9 mouse cellular contexts compared by ENCODE assay signal in the genomic region with DNA sequence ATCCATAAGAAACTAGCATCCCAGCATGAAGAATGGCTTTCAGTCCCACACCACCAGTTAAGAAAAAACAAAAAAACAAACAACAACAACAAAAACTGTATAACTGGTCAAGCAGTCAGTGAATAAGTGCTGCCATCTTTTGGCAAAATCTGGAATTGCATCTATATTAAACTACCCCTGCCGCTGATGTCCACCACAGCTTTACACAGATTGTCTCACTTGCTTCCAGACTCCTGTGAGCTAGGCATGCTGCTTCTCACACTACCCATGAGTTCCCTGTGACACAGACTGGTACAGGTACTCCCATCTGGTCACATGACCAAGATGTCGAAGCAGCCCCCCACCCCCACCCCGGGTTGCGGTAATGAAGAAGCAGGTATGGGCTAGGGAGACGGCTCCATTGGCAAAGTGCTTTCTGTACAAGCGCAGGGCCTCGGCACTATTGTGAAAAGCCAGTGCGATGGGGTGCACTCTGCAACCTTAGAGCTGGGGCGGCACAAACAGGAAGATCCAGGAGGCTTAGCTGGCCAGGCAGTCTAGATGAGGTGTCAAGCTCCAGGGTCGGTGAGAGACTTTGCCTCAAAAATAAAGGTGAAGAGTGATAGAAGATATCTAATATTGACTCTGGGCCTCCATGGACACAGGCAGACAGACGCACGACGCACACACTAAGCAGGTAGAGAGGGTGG. TPM values are rescaled to one million over a fixed set of nuclear protein-coding genes. Genes with fewer than 3 reads are reported as not detected.
DNase-seq lines count a peak whose midpoint lies in the region; ATAC-seq and TF ChIP-seq lines count a peak whose summit lies in the region.
"Had no signal": no experiment of that assay in that cellular context is flagged by ENCODE, and none has a peak within 500 bp of the region (broad histone marks: within the 10 kb centered on the region; RNA-seq: fewer than 3 reads in every experiment).

No protein-coding gene starts in this region.

- no peaks in the 10 kb centered on the region for H3K9me3 ChIP-seq in liver, embryonic 11.5 days (ENCODE audit: control insufficient read depth, low read length)
- no peaks in the 10 kb centered on the region for H3K9me3 ChIP-seq in liver, embryonic 12.5 days (replicated peaks)
- H3K9me3 ChIP-seq in liver, embryonic 14.5 days (ENCODE audit: control insufficient read depth, low read length): no peaks in the 10 kb centered on the region
- H3K9me3 ChIP-seq: G1E had no signal

- no peak overlapping the region for H3K27ac ChIP-seq in cerebellum, adult 2 months (ENCODE audit: insufficient read depth, low read length)
- H3K27ac ChIP-seq in liver, embryonic 11.5 days (ENCODE audit: low read depth, low read length): no peak overlapping the region
- H3K27ac ChIP-seq in liver, embryonic 12.5 days: no peak overlapping the region
- H3K27ac ChIP-seq in liver, embryonic 14.5 days: no peak overlapping the region

- TF ChIP-seq CTCF in cerebellum, adult 2 months (IDR thresholded peaks at IDR 0.05; ENCODE audit: borderline replicate concordance, insufficient read depth, low read depth, low read length): peak; percentile 53; the same call in 1 of the 2 replicates
- peak; percentile 64 for TF ChIP-seq CTCF in liver, embryonic 14.5 days (IDR thresholded peaks at IDR 0.05; ENCODE audit: low read depth)

- TF ChIP-seq EP300 in liver, embryonic 14.5 days (IDR thresholded peaks at IDR 0.05; ENCODE audit: low read depth): no peak

- 76% methylated on average over 13 of the region's 13 CpGs for WGBS in cerebellum, adult 2 months
- 66% methylated on average over 13 of the region's 13 CpGs for WGBS in liver, embryonic 11.5 days
- 58% methylated on average over 13 of the region's 13 CpGs for WGBS in liver, embryonic 12.5 days (ENCODE audit: insufficient replicate concordance)
- 60% methylated on average over 13 of the region's 13 CpGs for WGBS in liver, embryonic 14.5 days (ENCODE audit: insufficient replicate concordance)

- H3K4me1 ChIP-seq in cerebellum, adult 2 months (ENCODE audit: control insufficient read depth, insufficient read depth, low read length): peaks cover 15% of the 10 kb centered on the region
- no peaks in the 10 kb centered on the region; the same call in 1 of the 2 replicates for H3K4me1 ChIP-seq in liver, embryonic 11.5 days (replicated peaks; ENCODE audit: control insufficient read depth, insufficient read depth, low read length)
- peaks cover 4% of the 10 kb centered on the region; the same call in 1 of the 2 replicates for H3K4me1 ChIP-seq in liver, embryonic 12.5 days
- no peaks in the 10 kb centered on the region for H3K4me1 ChIP-seq in liver, embryonic 14.5 days (replicated peaks; ENCODE audit: control insufficient read depth in 2 of 2, insufficient read depth in 2 of 2, low read length in 1 of 2)

- H3K9ac ChIP-seq in liver, embryonic 11.5 days (ENCODE audit: low read depth, low read length): no peak overlapping the region
- H3K9ac ChIP-seq in liver, embryonic 12.5 days: no peak overlapping the region
- no peak overlapping the region for H3K9ac ChIP-seq in liver, embryonic 14.5 days (replicated peaks)

- H3K4me2 ChIP-seq in liver, embryonic 11.5 days: no peak overlapping the region
- H3K4me2 ChIP-seq in liver, embryonic 12.5 days: no peak overlapping the region
- no peak overlapping the region for H3K4me2 ChIP-seq in liver, embryonic 14.5 days (ENCODE audit: low read depth)

- no peak overlapping the region for H3K4me3 ChIP-seq in cerebellum, adult 2 months (replicated peaks; ENCODE audit: insufficient read depth, low read depth, low read length)
- H3K4me3 ChIP-seq in liver, embryonic 11.5 days (ENCODE audit: low read depth, low read length): no peak overlapping the region
- no peak overlapping the region for H3K4me3 ChIP-seq in liver, embryonic 12.5 days
- H3K4me3 ChIP-seq in liver, embryonic 14.5 days (ENCODE audit: insufficient read depth in 1 of 2, low read depth in 2 of 2, low read length in 2 of 2): no peak overlapping the region

- H3K27me3 ChIP-seq in cerebellum, adult 2 months (ENCODE audit: control insufficient read depth, insufficient read depth, low read length): no peaks in the 10 kb centered on the region
- peaks cover 6% of the 10 kb centered on the region; the same call in 1 of the 2 replicates for H3K27me3 ChIP-seq in liver, embryonic 11.5 days (replicated peaks; ENCODE audit: control insufficient read depth, insufficient read depth, low read length)
- H3K27me3 ChIP-seq in liver, embryonic 12.5 days (replicated peaks): peaks cover 38% of the 10 kb centered on the region
- no peaks in the 10 kb centered on the region for H3K27me3 ChIP-seq in liver, embryonic 14.5 days (ENCODE audit: control insufficient read depth, insufficient read depth, low read length)

- H3K36me3 ChIP-seq in liver, embryonic 11.5 days (ENCODE audit: control insufficient read depth, insufficient read depth, low read length): no peaks in the 10 kb centered on the region
- no peaks in the 10 kb centered on the region for H3K36me3 ChIP-seq in liver, embryonic 12.5 days
- H3K36me3 ChIP-seq in liver, embryonic 14.5 days (replicated peaks; ENCODE audit: control insufficient read depth, insufficient read depth, low read depth): no peaks in the 10 kb centered on the region
- H3K36me3 ChIP-seq: G1E had no signal

- TF ChIP-seq POLR2A in cerebellum, adult 2 months (IDR thresholded peaks at IDR 0.05; ENCODE audit: borderline replicate concordance, insufficient read depth, low read length): no peak

- peak; percentile 29 to 44 for DNase-seq in cerebellum, adult 2 months
- no peak for DNase-seq in cerebellum, adult 18-20 months
- no peak for DNase-seq in liver, embryonic 11.5 days (ENCODE audit: low spot score)
- no peak for DNase-seq in liver, embryonic 14.5 days (ENCODE audit: low read depth in 3 of 3, low spot score in 3 of 3)
- DNase-seq in retina, postnatal 7 days (ENCODE audit: low read depth, low spot score): peak; percentile 38
- no peak for DNase-seq in spleen, adult 18-20 months

- 0 out of 2 replicates have a peak, but pooled peaks have one; percentile 18 for ATAC-seq in liver, embryonic 11.5 days (replicated peaks; ENCODE audit: low FRiP score)
- ATAC-seq in liver, embryonic 12.5 days: no peak
- ATAC-seq in erythroblast, adult 5-6 weeks (replicated peaks; ENCODE audit: low FRiP score, poor library complexity, severe bottlenecking): 0 out of 2 replicates have a peak, but pooled peaks have one; percentile 55
- ATAC-seq in liver, embryonic 14.5 days (ENCODE audit: insufficient read depth): no peak

RNA-seq across cellular contexts. Expression of a gene that starts 14.9 kb away (rescaled TPM):
- 0.19 and 0.46 TPM in 2 replicates for polyA plus RNA-seq in cerebellum, adult 2 months (2012; rRNA removed)
- polyA plus RNA-seq in liver, embryonic 11.5 days (2014; fragmentation: Nextera tagmentation; extraction: Ambion mirVana): 0.10 TPM in 1 of 2 replicates, not detected in the other
- polyA plus RNA-seq in liver, embryonic 12.5 days (2016; fragmentation: Nextera tagmentation; extraction: Ambion mirVana): not detected in 2 replicates
- not detected in 2 replicates for total RNA-seq in erythroblast, adult 5-6 weeks (2015; ENCODE audit: low replicate concordance)
- total RNA-seq in erythroblast, adult 5-6 weeks (2017; ENCODE audit: low replicate concordance): not detected in 2 replicates
- polyA plus RNA-seq in liver, embryonic 14.5 days (2012; rRNA removed): not detected in 2 replicates
- 0.11 TPM in 1 of 2 replicates, not detected in the other for polyA plus RNA-seq in liver, embryonic 14.5 days (2014; fragmentation: Nextera tagmentation; extraction: Ambion mirVana)
- total RNA-seq: G1E had no signal

Comparison
In these comparisons a context has a peak if more than half of its experiments do, and no peak if none do; other contexts are left out.
1. DNase-seq: peak in cerebellum, adult 2 months (2 of 2) and retina, postnatal 7 days (single experiment); none in cerebellum, adult 18-20 months (0 of 2), liver, embryonic 11.5 days (single experiment), liver, embryonic 14.5 days (0 of 3) and spleen, adult 18-20 months (0 of 2).
2. ATAC-seq: peak in liver, embryonic 11.5 days (single experiment) and erythroblast, adult 5-6 weeks (single experiment); none in liver, embryonic 12.5 days (single experiment) and liver, embryonic 14.5 days (single experiment).